Comparison of ENCODE assay signal across 8 mouse cellular contexts in the genomic region with DNA sequence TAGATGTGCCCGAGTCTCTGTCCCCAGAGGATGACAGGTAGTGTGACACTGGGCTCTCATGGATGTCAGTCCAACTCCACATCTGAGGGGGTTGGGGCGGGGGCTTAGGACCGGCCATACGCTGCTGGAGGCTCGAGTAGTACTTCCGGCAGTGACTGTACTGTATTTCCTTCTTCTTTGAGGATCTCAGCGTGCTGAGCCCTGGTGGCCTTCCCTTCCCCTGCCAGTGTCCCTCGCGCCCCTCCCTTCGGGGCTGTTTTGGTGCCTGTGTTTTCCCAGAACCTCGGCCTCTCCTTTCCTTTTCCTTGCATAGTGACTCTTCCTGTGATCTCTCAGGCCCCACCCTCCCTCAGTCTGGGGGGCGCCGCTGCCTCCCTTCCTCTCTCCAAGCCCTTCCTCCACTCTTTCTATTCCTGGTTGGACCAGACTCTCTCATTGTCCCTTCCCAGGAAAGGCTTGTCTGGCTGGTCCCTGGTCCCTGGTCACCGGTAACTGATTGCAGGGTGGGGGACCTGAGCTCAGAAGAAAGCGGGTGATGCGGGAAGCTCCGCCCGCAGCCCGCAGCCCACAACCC.
DNase-seq lines count a peak whose midpoint lies in the region; ATAC-seq lines count a peak whose summit lies in the region.

No protein-coding gene starts in this region.

- H3K36me3 ChIP-seq in forebrain, embryonic 10.5 days (replicated peaks), result no peaks in the 10 kb centered on the region
- no peaks in the 10 kb centered on the region for H3K36me3 ChIP-seq in hindbrain, embryonic 10.5 days
- no peaks in the 10 kb centered on the region for H3K36me3 ChIP-seq in limb, embryonic 11.5 days (ENCODE audit: control insufficient read depth, insufficient read depth, low read length)
- H3K36me3 ChIP-seq in midbrain, embryonic 10.5 days, result no peaks in the 10 kb centered on the region

- peak overlapping the region; percentile 25 for H3K4me3 ChIP-seq in forebrain, embryonic 10.5 days
- peak overlapping the region; percentile 35 for H3K4me3 ChIP-seq in hindbrain, embryonic 10.5 days
- H3K4me3 ChIP-seq in limb, embryonic 11.5 days (ENCODE audit: low read depth, low read length), result 0 out of 2 replicates have a peak overlapping the region, but pooled peaks have one; percentile 1
- peak overlapping the region; percentile 31 for H3K4me3 ChIP-seq in midbrain, embryonic 10.5 days

- no peaks in the 10 kb centered on the region for H3K9me3 ChIP-seq in forebrain, embryonic 10.5 days
- no peaks in the 10 kb centered on the region for H3K9me3 ChIP-seq in hindbrain, embryonic 10.5 days
- no peaks in the 10 kb centered on the region for H3K9me3 ChIP-seq in limb, embryonic 11.5 days (ENCODE audit: control insufficient read depth, low read length)
- H3K9me3 ChIP-seq in midbrain, embryonic 10.5 days (replicated peaks), result peaks cover 4% of the 10 kb centered on the region; the same call in 1 of the 2 replicates

- H3K27me3 ChIP-seq in forebrain, embryonic 10.5 days (ENCODE audit: poor library complexity, severe bottlenecking), result no peaks in the 10 kb centered on the region
- no peaks in the 10 kb centered on the region for H3K27me3 ChIP-seq in hindbrain, embryonic 10.5 days (ENCODE audit: insufficient read depth, poor library complexity, severe bottlenecking)
- H3K27me3 ChIP-seq in limb, embryonic 11.5 days (ENCODE audit: control insufficient read depth, insufficient read depth, low read length), result no peaks in the 10 kb centered on the region
- H3K27me3 ChIP-seq in midbrain, embryonic 10.5 days (ENCODE audit: low read depth, poor library complexity, severe bottlenecking), result no peaks in the 10 kb centered on the region

- peak overlapping the region; percentile 12 for H3K9ac ChIP-seq in limb, embryonic 11.5 days (ENCODE audit: low read length)

- no peak for ATAC-seq in limb, embryonic 11.5 days (ENCODE audit: insufficient number of reproducible peaks, low FRiP score, low TSS enrichment, low read depth)

- H3K27ac ChIP-seq in forebrain, embryonic 10.5 days, result peak overlapping the region; percentile 88
- peak overlapping the region; percentile 91 for H3K27ac ChIP-seq in hindbrain, embryonic 10.5 days
- peak overlapping the region; percentile 37 for H3K27ac ChIP-seq in limb, embryonic 11.5 days (replicated peaks; ENCODE audit: low read depth, low read length)
- H3K27ac ChIP-seq in midbrain, embryonic 10.5 days (replicated peaks), result peak overlapping the region; percentile 91

- peak overlapping the region; percentile 34 for H3K4me2 ChIP-seq in limb, embryonic 11.5 days (ENCODE audit: low read depth, severe bottlenecking)

- H3K4me1 ChIP-seq in forebrain, embryonic 10.5 days, result peaks cover 65% of the 10 kb centered on the region
- H3K4me1 ChIP-seq in hindbrain, embryonic 10.5 days (replicated peaks), result peaks cover 62% of the 10 kb centered on the region
- H3K4me1 ChIP-seq in limb, embryonic 11.5 days (ENCODE audit: control insufficient read depth, insufficient read depth, low read length), result peaks cover 31% of the 10 kb centered on the region
- H3K4me1 ChIP-seq in midbrain, embryonic 10.5 days, result peaks cover 73% of the 10 kb centered on the region

- peak; percentile 50 to 68 for DNase-seq in adrenal gland, postnatal 36 days
- DNase-seq in forebrain, embryonic 10.5 days (ENCODE audit: extremely low spot score, low spot score), result no peak
- DNase-seq in hindbrain, embryonic 10.5 days (ENCODE audit: low spot score), result peak; percentile 60
- peak; percentile 49 for DNase-seq in limb, embryonic 11.5 days (ENCODE audit: low spot score)
- DNase-seq in midbrain, embryonic 10.5 days (ENCODE audit: low spot score), result peak; percentile 52
- DNase-seq in thymus, postnatal 10 days (ENCODE audit: low spot score in 2 of 2), result peak; percentile 9 to 27
- DNase-seq in left cerebral cortex, adult 9 months (ENCODE audit: low spot score in 2 of 2), result no peak
- DNase-seq in frontal cortex, adult 2 months (ENCODE audit: extremely low spot score in 1 of 2, low spot score in 1 of 2), result no peak

- 36% methylated on average over 19 of the region's 19 CpGs for WGBS in forebrain, embryonic 10.5 days
- 24% methylated on average over 19 of the region's 19 CpGs for WGBS in hindbrain, embryonic 10.5 days
- 18% methylated on average over 19 of the region's 19 CpGs for WGBS in limb, embryonic 11.5 days
- 21% methylated on average over 19 of the region's 19 CpGs for WGBS in midbrain, embryonic 10.5 days

Comparison
In these comparisons a context has a peak if more than half of its experiments do, and no peak if none do; other contexts are left out.
1. DNase-seq: peak in adrenal gland, postnatal 36 days (2 of 2), hindbrain, embryonic 10.5 days (single experiment), limb, embryonic 11.5 days (single experiment), midbrain, embryonic 10.5 days (single experiment) and thymus, postnatal 10 days (2 of 2); none in forebrain, embryonic 10.5 days (single experiment), left cerebral cortex, adult 9 months (0 of 2) and frontal cortex, adult 2 months (0 of 2).
2. H3K27ac ChIP-seq: peak in every context shown above with its lines; median percentile 91 in hindbrain, embryonic 10.5 days; 91 in midbrain, embryonic 10.5 days; 88 in forebrain, embryonic 10.5 days; 37 in limb, embryonic 11.5 days.
3. Peak in every context shown above with its lines, with median percentiles within 50 percentile points of each other: H3K4me3 ChIP-seq.